Mouse (Mus musculus): ENCODE measurements around the gene Ctsk.

- TF ChIP-seq CTCF (IDR thresholded peaks at IDR 0.05; ENCODE audit: insufficient read depth, low read depth, low read length): peak; percentile 69
- no peak for TF ChIP-seq POLR2A (IDR thresholded peaks at IDR 0.05; ENCODE audit: insufficient read depth, low read depth, low read length)
Measured at GRCm38 (mm10) chr3:95517493-95517898, 18.4 kb downstream of the Ctsk start.
